Mouse (Mus musculus): ENCODE results near the gene Svop. TPM values are rescaled to one million over a fixed set of nuclear protein-coding genes. Genes with fewer than 3 reads are reported as not detected.
A peak's percentile ranks its signal among the peaks of the same experiment; 100 is the strongest.

Gene Svop
- total RNA-seq, 2 experiments from 2014 or later = not detected

DNA sequence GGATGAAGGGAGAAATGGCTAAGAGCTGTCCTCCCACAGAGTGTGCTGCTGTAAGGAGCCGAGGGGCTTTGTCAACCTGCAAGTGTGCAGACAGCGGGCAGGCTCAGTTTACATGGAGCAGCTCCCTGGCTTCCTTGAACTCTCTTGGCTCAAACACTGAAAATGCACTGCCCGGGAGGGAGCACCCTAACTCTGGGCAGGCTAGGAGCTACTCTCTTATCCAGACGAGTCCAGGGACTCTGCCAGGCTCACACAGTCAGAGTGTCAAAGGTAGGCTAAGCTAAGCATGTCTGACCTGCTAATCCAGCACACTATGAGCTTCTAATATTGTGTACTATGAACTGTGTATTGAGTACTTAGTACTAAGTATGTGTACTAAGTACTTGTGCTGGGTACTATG, 84.4 kb downstream of the Svop start:
- no peak for ATAC-seq (replicated peaks; ENCODE audit: low FRiP score, poor library complexity, severe bottlenecking)

DNA sequence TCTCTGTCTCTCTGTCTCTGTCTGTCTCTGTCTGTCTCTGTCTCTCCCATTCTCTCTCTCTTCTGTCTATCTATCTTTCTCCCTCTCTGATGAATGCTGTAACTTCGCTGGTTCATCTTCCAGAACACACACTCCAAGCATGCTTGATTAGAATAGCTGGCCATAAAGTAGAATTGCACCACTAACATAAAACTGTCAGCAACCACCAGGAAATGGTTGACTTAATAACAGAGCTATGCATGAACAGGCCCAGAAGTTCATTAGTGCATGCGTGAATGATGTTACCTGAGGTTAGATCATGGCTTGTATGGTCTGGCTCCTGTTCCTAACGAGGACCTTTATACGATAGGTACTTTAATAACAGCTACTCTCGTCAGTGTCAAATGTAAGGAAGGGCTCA, 86.3 kb downstream of the Svop start:
- no peak for ATAC-seq (replicated peaks; ENCODE audit: low FRiP score, poor library complexity, severe bottlenecking)

DNA sequence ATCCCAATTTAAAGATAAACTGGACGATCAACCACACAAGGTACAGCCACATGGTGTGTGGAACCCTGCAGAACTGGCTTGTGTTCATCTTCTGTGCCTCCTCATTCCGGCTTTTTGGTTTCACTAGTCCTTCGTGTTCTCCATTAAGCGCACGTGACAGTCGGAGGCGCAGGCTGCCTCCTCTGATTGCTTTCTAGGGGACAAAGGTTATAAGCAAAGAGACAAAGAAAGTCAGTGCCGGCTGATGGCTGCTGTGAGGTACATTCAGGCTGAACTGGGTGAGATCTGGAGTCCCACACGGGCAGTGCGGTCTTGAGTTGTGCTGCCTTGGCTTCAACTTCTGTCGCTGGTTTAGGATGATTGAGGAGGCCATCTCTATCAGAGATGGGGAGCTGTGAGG, 86.8 kb downstream of the Svop start:
- no peak for ATAC-seq (replicated peaks; ENCODE audit: low FRiP score, poor library complexity, severe bottlenecking)

DNA sequence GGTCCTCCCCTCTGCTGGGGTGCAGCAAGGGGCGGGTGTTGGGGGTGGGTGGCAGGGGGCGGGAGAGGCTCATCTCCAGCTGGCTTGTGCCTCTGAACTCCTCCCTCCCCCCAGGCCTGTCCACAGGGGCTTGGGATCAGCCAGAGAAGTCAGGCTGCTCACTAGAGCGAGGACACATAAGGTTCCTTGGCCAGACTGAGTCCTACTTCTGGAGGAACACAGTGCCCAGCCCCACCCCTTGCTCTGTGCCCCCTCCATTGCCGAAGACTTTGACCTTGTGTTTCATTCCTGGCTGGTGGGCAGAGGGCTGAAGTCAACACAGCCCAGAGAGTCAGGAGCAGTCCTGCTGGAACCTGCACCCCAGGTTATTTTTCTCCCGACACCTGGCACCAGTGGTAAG, 87.8 kb downstream of the Svop start, which contains the start of gene Dao:
Gene Dao, plus strand, starts transcription at position 162 of the 400 bp plus-strand sequence.
- no peak for ATAC-seq (replicated peaks; ENCODE audit: low FRiP score, poor library complexity, severe bottlenecking)

DNA sequence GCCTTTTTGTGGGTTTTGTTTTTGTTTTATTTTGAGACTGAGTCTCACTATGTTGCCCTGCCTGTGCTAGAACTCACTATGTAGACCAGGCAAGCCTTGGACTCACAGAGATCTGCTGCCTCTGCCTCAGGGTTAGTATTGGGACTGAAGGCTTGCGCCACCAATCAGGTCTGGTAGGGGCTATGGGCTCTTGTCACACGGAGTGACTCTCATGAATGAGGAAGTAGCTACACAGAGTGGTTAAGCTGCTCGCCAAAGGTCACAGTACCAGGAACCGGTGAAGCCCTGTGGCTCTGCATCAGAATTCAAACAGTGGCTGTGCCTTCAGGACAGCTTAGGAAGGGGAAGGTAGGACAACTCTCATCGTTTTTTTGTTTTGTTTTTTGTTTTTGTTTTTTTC, 92.0 kb downstream of the Svop start:
- no peak for ATAC-seq (replicated peaks; ENCODE audit: low FRiP score, poor library complexity, severe bottlenecking)

DNA sequence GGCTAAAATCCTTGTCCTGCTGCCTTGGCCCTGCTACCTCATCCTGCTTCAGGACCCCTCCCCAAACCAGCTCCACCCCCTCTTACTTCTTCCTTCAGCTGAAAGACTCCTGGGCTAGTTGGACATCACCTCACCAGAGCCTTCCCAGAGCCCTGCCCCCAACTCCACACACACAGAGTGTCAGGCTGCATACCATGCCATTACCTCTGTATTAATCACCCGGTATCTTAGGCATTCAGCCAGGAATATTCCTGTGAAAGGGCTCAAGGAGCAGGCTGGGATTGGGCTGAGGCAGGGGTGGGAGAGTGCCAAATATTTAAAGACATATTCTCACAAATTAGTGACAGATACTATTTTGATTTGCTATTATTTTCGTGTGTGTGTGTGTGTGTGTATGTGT, 94.9 kb downstream of the Svop start:
- ATAC-seq (replicated peaks; ENCODE audit: low FRiP score, poor library complexity, severe bottlenecking) = no peak

DNA sequence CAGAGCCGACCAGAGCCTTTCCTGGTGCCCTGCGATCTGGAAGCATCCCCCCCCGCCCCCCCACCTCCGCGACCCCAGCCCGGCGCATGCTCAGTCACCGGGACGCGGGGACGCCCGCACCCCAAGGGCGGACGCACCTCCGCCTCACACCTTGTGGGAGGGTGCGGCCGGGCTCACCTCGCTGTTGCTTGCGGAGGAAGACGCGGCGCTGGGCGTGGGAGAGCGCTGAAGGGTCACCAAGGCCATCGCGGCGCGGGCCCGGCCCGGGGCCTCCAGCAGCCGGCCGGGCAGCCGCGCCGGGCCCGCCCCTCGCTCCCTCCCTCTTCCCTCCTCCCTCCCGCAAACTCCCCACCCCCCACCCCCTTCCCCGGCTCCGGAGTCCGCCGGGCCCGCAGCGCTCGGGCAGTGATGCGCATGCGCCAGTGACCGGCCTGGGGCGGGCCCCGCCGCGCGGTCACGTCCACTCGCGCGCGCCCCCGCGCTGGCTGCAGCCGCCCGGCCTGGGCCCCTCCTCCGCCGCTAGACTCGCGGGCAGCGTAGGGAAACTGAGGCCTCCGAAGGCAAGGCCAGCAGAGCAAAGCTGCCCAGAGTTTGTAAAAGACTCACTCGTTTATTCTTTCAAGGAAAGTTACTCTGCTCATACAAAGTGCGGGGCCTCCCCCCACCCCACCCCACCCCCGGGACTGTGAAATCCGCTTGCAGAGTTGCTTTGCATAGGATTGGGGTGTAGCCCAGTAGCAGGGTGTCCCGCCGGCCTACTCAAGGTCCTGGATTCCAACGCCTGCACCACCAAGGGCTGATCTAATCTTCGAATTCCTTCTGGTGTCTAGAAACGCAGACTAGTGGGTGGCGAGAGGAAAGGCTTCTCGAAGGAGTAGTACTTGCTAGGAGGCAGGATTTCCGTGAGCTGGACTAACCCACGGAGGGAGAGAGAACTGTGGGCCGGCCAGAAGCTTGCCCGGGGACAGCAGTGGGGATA, 97.6 kb downstream of the Svop start, which contains the start of gene Ssh1:
Gene Ssh1, minus strand, starts transcription at position 408 of the 979 bp plus-strand sequence.
- ATAC-seq (replicated peaks; ENCODE audit: low FRiP score, poor library complexity, severe bottlenecking) = peak; percentile 38

DNA sequence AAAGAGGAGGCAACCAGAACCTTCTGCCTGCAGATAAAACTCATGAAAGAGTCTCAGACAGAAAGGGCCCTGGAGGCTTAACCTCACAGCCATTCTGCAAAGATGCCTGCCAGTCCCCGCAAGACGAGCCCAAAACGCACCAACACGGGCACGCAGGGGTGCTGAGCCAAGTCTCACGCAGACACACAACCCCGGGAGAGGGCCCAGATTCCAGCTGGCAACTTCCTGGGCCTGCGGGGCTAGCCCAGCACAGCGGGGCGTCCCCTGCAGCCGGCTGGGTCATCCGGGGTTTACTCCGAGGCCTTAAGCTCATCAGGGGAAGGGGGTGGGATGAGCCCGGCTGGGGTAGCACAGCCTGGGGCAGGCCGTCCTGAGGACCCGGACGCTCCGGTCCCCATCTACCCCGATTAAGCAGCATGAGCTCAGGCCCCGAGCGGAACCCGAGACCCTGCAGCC, 98.3 kb downstream of the Svop start:
- no peak for ATAC-seq (replicated peaks; ENCODE audit: low FRiP score, poor library complexity, severe bottlenecking)

DNA sequence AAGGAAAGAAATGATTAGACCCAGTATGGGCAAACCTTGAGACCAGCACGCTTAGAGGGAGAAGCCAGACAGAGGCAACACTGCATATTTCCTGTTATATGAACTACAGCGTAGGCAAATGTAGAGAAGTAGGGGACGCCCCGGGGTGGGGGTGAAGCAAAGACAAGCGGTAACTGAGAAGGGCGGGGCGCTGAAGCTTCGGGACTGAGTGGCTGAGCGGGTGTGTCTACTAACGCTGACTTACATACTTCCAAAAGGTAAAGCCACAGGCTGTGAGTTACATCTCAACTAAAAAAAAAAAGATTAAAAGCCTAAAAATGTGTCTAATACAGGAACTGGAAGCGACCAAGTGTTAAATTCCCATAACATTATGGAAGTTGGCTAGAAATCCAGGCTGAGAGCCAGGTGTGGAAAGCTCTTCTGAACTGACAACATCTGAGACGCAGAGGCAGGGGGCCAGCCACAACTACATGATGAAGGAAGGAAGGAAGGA, 99.0 kb downstream of the Svop start:
- 0 out of 2 replicates have a peak, but pooled peaks have one; percentile 24 for ATAC-seq (replicated peaks; ENCODE audit: low FRiP score, poor library complexity, severe bottlenecking)

DNA sequence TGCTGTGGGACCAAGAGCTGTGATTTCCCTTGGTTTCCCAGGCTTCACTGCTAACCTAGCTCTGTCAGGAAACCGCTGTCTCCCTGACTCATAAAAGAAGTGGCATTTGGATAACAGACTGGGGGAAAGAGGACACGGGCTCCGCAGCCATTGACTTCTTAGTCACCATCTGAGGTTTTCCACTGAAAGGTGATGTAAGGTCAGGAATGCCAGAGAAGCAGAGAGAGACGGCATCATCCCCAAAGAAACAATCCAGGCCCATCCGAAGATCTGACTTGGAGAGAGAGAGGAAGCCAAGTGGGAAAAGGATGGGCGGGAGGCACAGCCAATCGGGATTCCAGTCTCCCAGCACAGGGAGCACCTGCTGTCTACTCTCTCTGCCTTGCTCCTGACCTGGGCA, 100.2 kb downstream of the Svop start:
- ATAC-seq (replicated peaks; ENCODE audit: low FRiP score, poor library complexity, severe bottlenecking) = no peak

DNA sequence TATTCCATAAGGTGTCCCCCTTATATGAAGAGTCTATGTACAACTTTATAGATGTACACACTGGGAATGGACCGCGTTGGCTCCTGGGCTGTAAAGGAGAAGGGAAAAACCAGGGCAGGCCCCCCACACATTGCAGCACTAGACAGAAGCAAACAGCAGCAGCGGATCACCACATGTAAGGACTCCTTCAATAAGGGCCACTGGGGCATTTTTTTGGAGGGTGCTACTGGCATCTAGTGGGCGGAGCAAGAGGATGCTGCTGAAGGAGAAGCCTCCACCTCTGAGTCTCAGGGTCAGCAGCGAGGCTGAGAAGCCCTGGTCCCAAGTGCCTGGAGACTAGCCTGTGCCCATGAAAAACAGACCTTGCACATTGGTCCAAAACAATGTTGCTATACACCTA, 100.8 kb downstream of the Svop start:
- ATAC-seq (replicated peaks; ENCODE audit: low FRiP score, poor library complexity, severe bottlenecking) = peak; percentile 37

DNA sequence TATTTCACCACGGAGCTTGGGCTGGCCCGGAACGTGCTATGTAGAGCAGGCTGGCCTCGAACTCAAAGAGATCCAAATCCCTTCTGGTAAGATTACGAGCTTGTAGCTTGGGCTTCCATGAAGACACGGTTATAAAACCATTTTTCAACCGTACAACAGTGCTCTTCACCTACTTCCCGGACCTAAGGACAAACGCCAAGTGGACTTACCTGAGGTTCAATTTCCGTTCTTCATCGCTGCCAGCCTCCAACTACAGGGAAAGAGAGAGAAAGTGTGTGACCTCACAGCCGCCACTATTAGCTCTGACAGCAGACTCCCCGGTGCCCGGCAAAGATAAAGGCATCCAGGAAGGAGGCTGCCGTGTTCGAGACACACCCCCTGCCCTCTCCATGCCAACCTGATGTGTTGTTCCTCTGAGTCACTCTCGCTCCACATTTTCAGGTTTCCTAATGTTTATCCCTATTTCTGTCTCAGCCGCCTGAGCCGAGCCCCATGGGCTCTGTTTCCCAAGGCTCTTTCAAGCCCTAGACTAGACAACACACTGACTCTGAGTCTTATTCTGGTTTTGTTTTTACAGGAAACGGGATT, 101.8 kb downstream of the Svop start:
- ATAC-seq (replicated peaks; ENCODE audit: low FRiP score, poor library complexity, severe bottlenecking) = peak; percentile 81

DNA sequence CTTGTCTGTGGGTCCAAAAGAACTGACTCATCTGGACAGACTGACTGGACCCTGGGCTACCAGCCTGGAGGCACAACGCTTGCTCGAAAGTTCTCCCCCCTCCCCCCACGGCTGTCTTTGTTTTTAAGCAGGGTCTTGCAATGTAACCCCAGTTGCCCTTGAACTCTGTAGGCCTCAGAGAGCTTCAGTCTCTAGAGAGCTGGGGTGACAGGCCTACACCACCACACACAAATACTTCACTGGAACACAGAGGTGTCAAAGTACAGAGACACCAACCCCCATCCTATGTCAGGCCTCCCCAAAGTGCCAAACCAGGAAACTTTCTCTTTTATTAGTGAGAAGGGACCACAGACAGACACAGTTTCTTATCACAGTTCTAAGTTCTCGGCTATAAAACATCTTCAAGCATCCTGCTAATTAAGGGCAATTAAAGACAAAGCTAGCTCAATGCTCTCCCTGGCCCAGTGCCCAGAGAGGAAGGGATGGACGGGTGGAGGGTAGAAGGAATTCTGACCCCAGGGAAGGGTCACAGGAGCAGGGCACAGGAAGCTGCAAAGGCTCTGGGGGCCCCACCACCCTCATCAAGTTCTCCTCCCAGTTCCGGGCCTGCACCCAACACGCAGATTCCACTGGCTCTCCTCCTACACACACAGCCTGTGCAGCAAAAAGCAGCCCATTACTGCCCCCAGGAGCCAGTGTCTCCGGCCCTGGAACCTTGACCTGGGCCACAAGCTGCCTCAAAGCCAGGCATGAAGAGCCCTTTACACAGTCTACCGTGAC, 105.0 kb downstream of the Svop start:
- ATAC-seq (replicated peaks; ENCODE audit: low FRiP score, poor library complexity, severe bottlenecking) = no peak

DNA sequence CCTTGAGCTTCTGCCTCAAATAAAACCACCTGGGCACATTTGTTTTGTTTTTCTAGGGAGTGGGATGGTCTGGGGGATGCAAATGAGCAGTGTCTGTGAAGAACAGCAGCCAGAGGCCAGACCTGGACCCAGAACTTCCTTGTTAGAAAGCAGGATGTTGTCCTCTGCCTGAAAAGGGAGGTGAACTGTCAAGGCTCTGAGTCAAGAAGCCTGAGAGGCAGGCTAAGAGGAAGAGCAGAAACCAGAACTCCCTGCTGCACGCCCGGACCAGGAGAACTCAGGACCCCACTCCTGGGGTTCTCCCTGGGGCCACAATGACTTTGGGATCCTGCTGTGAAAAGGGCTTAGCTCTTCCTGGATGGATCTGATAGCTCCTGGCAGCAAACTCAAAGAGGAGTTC, 105.6 kb downstream of the Svop start:
- no peak for ATAC-seq (replicated peaks; ENCODE audit: low FRiP score, poor library complexity, severe bottlenecking)

DNA sequence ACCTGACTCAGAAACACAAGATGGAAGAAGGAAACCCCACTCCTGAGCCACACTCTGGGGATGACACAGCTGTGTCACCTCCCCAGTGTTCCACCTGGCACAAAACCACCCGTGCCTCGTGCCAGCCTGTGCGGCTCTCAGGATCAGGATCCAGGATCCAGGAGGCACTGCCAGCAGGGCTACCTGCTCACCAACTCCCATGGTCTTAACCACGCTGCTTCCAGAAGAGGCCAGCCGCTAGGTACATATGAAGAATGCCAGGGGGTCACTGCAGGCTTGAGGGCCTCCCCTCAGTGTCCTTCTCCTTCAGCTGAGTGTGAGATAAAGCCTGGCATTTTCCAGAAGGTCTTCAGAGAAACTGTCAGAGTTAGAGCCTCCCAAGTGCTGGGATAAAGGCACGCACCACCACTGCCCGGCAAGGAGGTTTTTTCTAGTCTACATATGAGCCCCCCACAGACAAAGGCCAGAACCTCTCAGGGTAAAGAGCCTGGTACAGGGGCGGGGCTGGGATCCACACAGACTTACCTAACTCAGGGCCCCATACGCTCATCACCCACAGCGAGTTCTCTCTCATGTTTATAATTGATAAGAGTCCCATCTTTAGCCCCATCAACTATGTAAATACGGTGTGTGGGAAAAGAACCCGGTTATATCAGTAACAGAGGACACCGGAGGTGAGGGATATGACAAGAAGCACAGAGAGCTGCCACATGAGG, 107.2 kb downstream of the Svop start:
- ATAC-seq (replicated peaks; ENCODE audit: low FRiP score, poor library complexity, severe bottlenecking) = peak; percentile 68

DNA sequence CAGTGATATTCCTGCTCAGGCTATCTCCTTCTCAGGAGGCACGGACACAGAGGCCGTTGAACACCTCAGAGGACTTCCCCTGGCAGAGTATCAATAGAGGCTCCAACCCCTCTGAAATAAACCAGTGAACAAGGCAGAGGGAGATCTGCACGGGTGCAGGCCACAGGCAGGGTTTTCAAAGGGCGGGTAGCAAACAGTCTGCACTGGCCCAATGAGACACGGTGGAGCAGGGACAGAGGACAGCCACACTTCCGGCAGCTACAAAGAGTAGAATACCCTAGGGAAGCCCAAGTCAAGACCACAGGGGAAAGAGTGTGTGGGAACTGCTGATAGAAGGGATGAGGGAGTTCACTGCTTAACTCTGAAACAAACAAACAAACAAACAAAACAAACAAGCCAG, 107.8 kb downstream of the Svop start:
- ATAC-seq (replicated peaks; ENCODE audit: low FRiP score, poor library complexity, severe bottlenecking) = no peak

DNA sequence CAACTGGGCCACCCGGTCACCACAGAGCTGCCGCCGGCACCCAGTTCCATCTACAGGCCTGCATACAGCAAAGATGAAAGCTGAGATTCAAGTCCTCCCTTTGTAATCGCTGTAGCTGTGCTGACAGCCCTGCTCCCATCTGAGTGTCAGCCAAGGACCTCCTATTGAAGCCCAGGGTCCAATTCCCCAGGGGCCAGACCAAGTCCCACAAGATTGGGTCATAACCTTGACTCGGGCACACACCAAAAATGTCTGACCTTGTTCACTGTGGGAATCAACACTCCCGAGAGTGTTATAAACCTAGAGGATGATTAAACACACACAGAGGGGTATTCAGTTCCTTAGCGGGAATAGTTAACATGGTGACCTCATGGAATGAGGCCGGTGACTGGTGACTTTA, 109.5 kb downstream of the Svop start:
- ATAC-seq (replicated peaks; ENCODE audit: low FRiP score, poor library complexity, severe bottlenecking) = no peak

DNA sequence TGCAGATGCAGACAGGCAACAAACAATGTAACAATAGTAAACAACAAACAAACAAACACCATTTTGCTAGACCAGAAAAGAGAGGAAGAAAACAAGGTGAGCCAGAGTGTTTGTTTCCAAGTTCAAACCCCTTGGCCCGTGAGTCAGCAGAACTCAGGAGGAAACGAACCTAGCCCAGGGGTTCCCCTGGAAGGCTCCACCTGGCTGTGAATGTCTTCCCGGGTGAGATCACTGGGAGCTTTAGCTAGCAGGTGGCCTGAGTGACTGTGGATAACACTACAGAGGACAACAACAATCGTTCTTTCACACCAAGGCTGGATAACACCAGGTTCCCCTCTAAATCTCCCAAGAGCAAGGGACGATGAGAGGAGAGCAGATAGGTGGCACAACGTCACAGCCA, 110.2 kb downstream of the Svop start:
- ATAC-seq (replicated peaks; ENCODE audit: low FRiP score, poor library complexity, severe bottlenecking) = 0 out of 2 replicates have a peak, but pooled peaks have one; percentile 23

DNA sequence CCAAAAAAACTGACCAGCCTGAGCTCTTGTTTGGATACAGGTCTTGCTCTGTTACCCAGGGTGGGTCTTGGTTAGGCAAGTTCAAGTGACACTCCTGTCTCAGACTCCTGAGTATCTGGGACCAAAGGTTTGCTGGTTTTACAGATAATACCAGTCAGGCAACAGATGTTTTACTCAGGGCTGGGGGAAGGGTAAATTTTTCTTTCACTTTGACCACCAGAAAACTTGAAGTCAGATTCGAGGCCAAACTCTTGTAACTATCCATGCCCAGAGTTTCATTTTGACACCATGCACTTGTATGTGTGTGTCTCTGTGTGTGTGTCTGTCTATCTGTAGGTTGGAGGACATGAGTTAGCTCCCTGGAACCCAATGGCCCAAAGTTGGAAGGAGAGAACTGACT, 110.9 kb downstream of the Svop start:
- ATAC-seq (replicated peaks; ENCODE audit: low FRiP score, poor library complexity, severe bottlenecking) = peak; percentile 46
